Mouse (Mus musculus): ENCODE results near the gene Cdc42bpg. TPM values are rescaled to one million over a fixed set of nuclear protein-coding genes. Genes with fewer than 3 reads are reported as not detected.

The Cdc42bpg gene
- polyA plus RNA-seq, 1 experiment from 2014 or later, result 0.55 TPM

- H3K9ac ChIP-seq (ENCODE audit: low read length), result no peak overlapping the region
- ATAC-seq (replicated peaks; ENCODE audit: low FRiP score) (no peak), DNase-seq (ENCODE audit: low spot score) (no peak)
- H3K4me3 ChIP-seq (ENCODE audit: low read depth, low read length), result no peak overlapping the region
- no peaks in the 10 kb centered on the region for H3K9me3 ChIP-seq (ENCODE audit: control insufficient read depth, low read length)
- H3K4me1 ChIP-seq (replicated peaks; ENCODE audit: control insufficient read depth, insufficient read depth, low read length), result peaks cover 13% of the 10 kb centered on the region
- 89% methylated on average over 4 of the region's 4 CpGs for WGBS
- H3K4me2 ChIP-seq (ENCODE audit: low read depth, low read length, severe bottlenecking), result no peak overlapping the region
- no peak overlapping the region for H3K27ac ChIP-seq (ENCODE audit: low read depth, low read length)
- H3K36me3 ChIP-seq (ENCODE audit: control insufficient read depth, insufficient read depth, low read length), result no peaks in the 10 kb centered on the region
- no peaks in the 10 kb centered on the region for H3K27me3 ChIP-seq (ENCODE audit: control insufficient read depth, insufficient read depth, low read length)
Measured at GRCm38 (mm10) chr19:6273592-6273991, 32.7 kb upstream of the Cdc42bpg start.

GRCm38 (mm10) chr19:6273998-6274608 lies 32.2 kb upstream of the Cdc42bpg start:
- Histone ChIP-seq H3K36me3 (ENCODE audit: control insufficient read depth, insufficient read depth, low read length) (no peaks in the 10 kb centered on the region), H3K27ac (ENCODE audit: low read depth, low read length) (no peak overlapping the region), H3K27me3 (ENCODE audit: control insufficient read depth, insufficient read depth, low read length) (no peaks in the 10 kb centered on the region), H3K9me3 (ENCODE audit: control insufficient read depth, low read length) (no peaks in the 10 kb centered on the region), H3K4me2 (ENCODE audit: low read depth, low read length, severe bottlenecking) (no peak overlapping the region), H3K4me3 (ENCODE audit: low read depth, low read length) (no peak overlapping the region), H3K4me1 (replicated peaks; ENCODE audit: control insufficient read depth, insufficient read depth, low read length) (peaks cover 14% of the 10 kb centered on the region), H3K9ac (ENCODE audit: low read length) (no peak overlapping the region)
- WGBS, result 92% methylated on average over 13 of the region's 13 CpGs
- no peak for DNase-seq (ENCODE audit: low spot score)
- no peak for ATAC-seq (replicated peaks; ENCODE audit: low FRiP score)

- H3K36me3 ChIP-seq (ENCODE audit: control insufficient read depth, insufficient read depth, low read length), result no peaks in the 10 kb centered on the region; the same call in 1 of the 2 replicates
- no peak for DNase-seq (ENCODE audit: low spot score)
- 7% methylated on average over 15 of the region's 15 CpGs for WGBS
- no peaks in the 10 kb centered on the region for H3K9me3 ChIP-seq (ENCODE audit: control insufficient read depth, low read length)
- peaks cover 18% of the 10 kb centered on the region for H3K4me1 ChIP-seq (replicated peaks; ENCODE audit: control insufficient read depth, insufficient read depth, low read length)
- H3K9ac ChIP-seq (ENCODE audit: low read length), result peak overlapping the region; percentile 77
- peak overlapping the region; percentile 66 for H3K27ac ChIP-seq (ENCODE audit: low read depth, low read length)
- no peak; the same call in 1 of the 2 replicates for ATAC-seq (replicated peaks; ENCODE audit: low FRiP score)
- H3K27me3 ChIP-seq (ENCODE audit: control insufficient read depth, insufficient read depth, low read length), result no peaks in the 10 kb centered on the region
- peak overlapping the region; percentile 86 for H3K4me3 ChIP-seq (ENCODE audit: low read depth, low read length)
- peak overlapping the region; percentile 95 for H3K4me2 ChIP-seq (ENCODE audit: low read depth, low read length, severe bottlenecking)
Measured at GRCm38 (mm10) chr19:6275740-6276389, 30.4 kb upstream of the Cdc42bpg start.

- H3K27ac ChIP-seq (ENCODE audit: low read depth, low read length), result peak within 1 kb of the TSS; percentile 66
- H3K36me3 ChIP-seq (ENCODE audit: control insufficient read depth, insufficient read depth, low read length), result no peaks in the 10 kb centered on the region; the same call in 1 of the 2 replicates
- peak within 1 kb of the TSS; percentile 95 for H3K4me2 ChIP-seq (ENCODE audit: low read depth, low read length, severe bottlenecking)
- peak within 1 kb of the TSS; percentile 86 for H3K4me3 ChIP-seq (ENCODE audit: low read depth, low read length)
- no peaks in the 10 kb centered on the region for H3K27me3 ChIP-seq (ENCODE audit: control insufficient read depth, insufficient read depth, low read length)
- peak; percentile 94 for ATAC-seq (replicated peaks; ENCODE audit: low FRiP score)
- peak within 1 kb of the TSS; percentile 81 for H3K9ac ChIP-seq (ENCODE audit: low read length)
- under 1% methylated on average over 106 of the region's 106 CpGs for WGBS
- DNase-seq (ENCODE audit: low spot score), result peak; percentile 99
- H3K9me3 ChIP-seq (ENCODE audit: control insufficient read depth, low read length), result no peaks in the 10 kb centered on the region
- H3K4me1 ChIP-seq (replicated peaks; ENCODE audit: control insufficient read depth, insufficient read depth, low read length), result peaks cover 18% of the 10 kb centered on the region
Measured at GRCm38 (mm10) chr19:6276426-6277421, 29.5 kb upstream of the Cdc42bpg start, which contains the start of gene Ehd1. Gene Ehd1 (plus strand): TSS chr19:6276725.

- no peak for ATAC-seq (replicated peaks; ENCODE audit: low FRiP score)
- H3K27ac ChIP-seq (ENCODE audit: low read depth, low read length), result no peak overlapping the region
- peak overlapping the region; percentile 81 for H3K9ac ChIP-seq (ENCODE audit: low read length)
Measured at GRCm38 (mm10) chr19:6277661-6278438, 28.4 kb upstream of the Cdc42bpg start.

GRCm38 (mm10) chr19:6278439-6279073 lies 27.7 kb upstream of the Cdc42bpg start:
- peak overlapping the region; percentile 86 for H3K4me3 ChIP-seq (ENCODE audit: low read depth, low read length)
- H3K4me1 ChIP-seq (replicated peaks; ENCODE audit: control insufficient read depth, insufficient read depth, low read length), result peaks cover 18% of the 10 kb centered on the region
- H3K27me3 ChIP-seq (ENCODE audit: control insufficient read depth, insufficient read depth, low read length), result no peaks in the 10 kb centered on the region
- H3K9me3 ChIP-seq (ENCODE audit: control insufficient read depth, low read length), result no peaks in the 10 kb centered on the region
- peak overlapping the region; percentile 81 for H3K9ac ChIP-seq (ENCODE audit: low read length)
- peak overlapping the region; percentile 95 for H3K4me2 ChIP-seq (ENCODE audit: low read depth, low read length, severe bottlenecking)
- DNase-seq (ENCODE audit: low spot score), result no peak
- WGBS, result 39% methylated on average over 6 of the region's 6 CpGs
- ATAC-seq (replicated peaks; ENCODE audit: low FRiP score), result no peak
- peaks cover 2% of the 10 kb centered on the region; the same call in 1 of the 2 replicates for H3K36me3 ChIP-seq (ENCODE audit: control insufficient read depth, insufficient read depth, low read length)
- H3K27ac ChIP-seq (ENCODE audit: low read depth, low read length), result no peak overlapping the region

More at GRCm38 (mm10) chr19:6277661-6278438, 28.4 kb upstream of the Cdc42bpg start:
- no peaks in the 10 kb centered on the region for H3K9me3 ChIP-seq (ENCODE audit: control insufficient read depth, low read length)
- H3K4me2 ChIP-seq (ENCODE audit: low read depth, low read length, severe bottlenecking), result peak overlapping the region; percentile 95
- peaks cover 18% of the 10 kb centered on the region for H3K4me1 ChIP-seq (replicated peaks; ENCODE audit: control insufficient read depth, insufficient read depth, low read length)
- peak; percentile 58 for DNase-seq (ENCODE audit: low spot score)
- no peaks in the 10 kb centered on the region; the same call in 1 of the 2 replicates for H3K36me3 ChIP-seq (ENCODE audit: control insufficient read depth, insufficient read depth, low read length)
- peak overlapping the region; percentile 86 for H3K4me3 ChIP-seq (ENCODE audit: low read depth, low read length)
- WGBS, result 10% methylated on average over 10 of the region's 10 CpGs
- no peaks in the 10 kb centered on the region for H3K27me3 ChIP-seq (ENCODE audit: control insufficient read depth, insufficient read depth, low read length)

GRCm38 (mm10) chr19:6279481-6280144 lies 26.6 kb upstream of the Cdc42bpg start:
- peaks cover 2% of the 10 kb centered on the region; the same call in 1 of the 2 replicates for H3K36me3 ChIP-seq (ENCODE audit: control insufficient read depth, insufficient read depth, low read length)
- no peak overlapping the region; the same call in 1 of the 2 replicates for H3K4me3 ChIP-seq (ENCODE audit: low read depth, low read length)
- H3K4me2 ChIP-seq (ENCODE audit: low read depth, low read length, severe bottlenecking), result no peak overlapping the region
- no peaks in the 10 kb centered on the region for H3K9me3 ChIP-seq (ENCODE audit: control insufficient read depth, low read length)
- peak overlapping the region; percentile 13; the same call in 1 of the 2 replicates for H3K27ac ChIP-seq (ENCODE audit: low read depth, low read length)
- H3K27me3 ChIP-seq (ENCODE audit: control insufficient read depth, insufficient read depth, low read length), result no peaks in the 10 kb centered on the region
- H3K9ac ChIP-seq (ENCODE audit: low read length), result no peak overlapping the region
- no peak for DNase-seq (ENCODE audit: low spot score)
- peaks cover 18% of the 10 kb centered on the region for H3K4me1 ChIP-seq (replicated peaks; ENCODE audit: control insufficient read depth, insufficient read depth, low read length)
- no peak for ATAC-seq (replicated peaks; ENCODE audit: low FRiP score)
- WGBS, result 93% methylated on average over 6 of the region's 6 CpGs
